Mouse (Mus musculus) B cell, adult 67 days (primary cell): ENCODE measurements around the gene Gm28230. TPM values are rescaled to one million over a fixed set of nuclear protein-coding genes. Genes with fewer than 3 reads are reported as not detected.

Experiments used
- total RNA-seq, 2 experiments: library from RNA; stranded (reverse); gene quantifications; 4 replicates each; pipeline ENCODE4 v1.2.4; 2023

The Gm28230 gene
- total RNA-seq, result not detected

DNA sequence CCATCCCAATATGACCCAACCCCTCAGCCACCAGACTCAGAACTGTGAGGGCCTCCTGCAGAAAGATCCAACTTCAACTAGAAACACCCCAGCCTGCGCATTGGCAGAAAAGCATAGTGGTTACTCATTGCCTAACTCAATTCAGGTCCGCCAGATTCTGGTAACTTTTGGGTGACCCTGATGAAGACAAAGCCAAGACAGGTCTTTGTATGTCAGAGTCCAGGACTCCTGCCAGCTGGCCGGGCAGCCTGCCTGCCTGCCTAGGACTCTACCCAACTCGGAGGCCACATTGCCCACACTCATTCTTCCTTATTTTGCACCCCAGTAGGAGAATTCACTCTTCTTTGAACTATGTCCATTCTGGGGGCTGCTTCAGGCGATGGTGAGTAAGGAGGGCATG, at the start of gene Gm28230:
Gene Gm28230 (plus strand): TSS at position 178 of the 400 bp plus-strand sequence.

DNA sequence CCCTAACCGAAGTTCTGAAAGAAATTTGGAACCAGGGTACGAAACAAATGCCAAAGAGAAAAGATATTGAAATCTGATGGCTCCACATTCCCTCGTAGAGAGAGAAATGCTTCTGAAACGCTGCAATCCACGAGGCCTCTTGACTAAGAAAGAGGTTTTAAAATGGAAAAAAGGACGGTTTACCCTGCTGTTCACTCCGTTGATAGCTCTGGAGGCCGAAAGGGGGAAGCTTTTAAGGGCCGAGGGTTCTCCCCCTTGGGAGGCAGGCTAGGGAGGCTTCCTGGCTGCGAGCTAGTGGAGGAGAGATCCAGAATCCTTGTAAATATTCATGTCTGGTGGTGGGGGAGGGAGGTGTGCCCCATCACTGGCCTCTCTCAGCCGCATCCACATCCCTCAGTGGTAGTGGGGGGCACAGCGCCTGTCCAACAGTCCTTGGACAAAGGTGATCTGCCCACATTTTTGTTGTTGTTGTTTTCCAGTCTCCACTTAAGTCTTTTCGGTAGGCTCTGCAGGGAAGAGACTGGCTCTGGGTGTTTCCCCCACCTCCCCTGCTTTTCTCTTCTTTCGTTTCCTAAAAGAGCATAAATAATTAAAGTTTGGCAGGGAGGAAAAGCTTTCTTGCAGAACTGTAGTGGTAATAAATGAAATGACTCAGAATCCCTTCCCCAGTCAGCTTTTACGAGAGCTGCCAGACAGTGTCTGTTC, 47.5 kb upstream of the Gm28230 start, which contains the start of gene Hoxd11:
Gene Hoxd11 (plus strand): TSS at position 667 of the 705 bp plus-strand sequence.

DNA sequence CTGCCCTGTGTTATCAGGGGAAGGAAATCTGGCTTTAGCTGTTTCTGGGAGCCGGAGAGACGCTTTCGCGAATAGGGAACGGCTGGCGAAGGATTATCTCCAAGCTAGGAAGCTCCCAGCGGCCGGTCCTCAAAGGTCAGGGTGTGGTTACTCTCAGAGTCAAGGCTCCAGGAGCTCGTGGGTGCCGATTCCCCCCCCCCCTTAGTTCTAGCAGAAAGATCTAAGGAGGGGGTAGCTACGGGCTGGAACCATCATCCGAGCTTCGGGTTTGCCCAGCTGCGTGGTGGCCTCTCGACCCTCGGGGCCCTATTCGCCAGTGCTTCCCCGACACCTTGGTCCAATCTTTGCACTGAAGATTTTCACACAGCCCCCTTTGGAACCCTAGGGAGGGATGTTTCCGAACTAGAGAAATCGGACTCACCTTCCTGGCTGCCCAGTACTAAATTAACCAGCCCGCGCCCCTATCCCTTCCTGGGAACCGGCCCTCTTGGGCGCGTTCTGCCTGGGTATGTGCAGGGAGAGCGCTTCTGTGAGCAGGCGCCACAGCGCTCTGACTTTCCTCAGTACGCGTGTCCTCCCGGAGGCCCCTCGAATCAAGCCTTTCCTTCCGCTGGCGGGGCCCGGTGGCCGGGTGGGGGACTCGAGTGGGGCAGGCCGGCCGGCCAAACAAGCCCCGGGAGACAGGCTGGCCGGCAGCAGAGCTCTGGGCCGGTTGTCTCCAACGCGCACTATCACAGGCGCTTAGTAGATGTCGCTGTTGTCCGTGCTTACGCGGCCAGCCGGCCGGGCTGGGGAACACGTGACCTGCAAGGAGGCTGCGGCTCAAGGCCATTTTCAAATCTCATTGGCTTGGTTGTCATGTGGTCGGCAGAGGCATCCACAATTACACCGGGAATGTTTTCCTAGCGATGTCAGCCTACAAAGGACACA, 35.2 kb upstream of the Gm28230 start, which contains the start of gene Hoxd10:
Gene Hoxd10 (plus strand): TSS at position 903 of the 930 bp plus-strand sequence.

DNA sequence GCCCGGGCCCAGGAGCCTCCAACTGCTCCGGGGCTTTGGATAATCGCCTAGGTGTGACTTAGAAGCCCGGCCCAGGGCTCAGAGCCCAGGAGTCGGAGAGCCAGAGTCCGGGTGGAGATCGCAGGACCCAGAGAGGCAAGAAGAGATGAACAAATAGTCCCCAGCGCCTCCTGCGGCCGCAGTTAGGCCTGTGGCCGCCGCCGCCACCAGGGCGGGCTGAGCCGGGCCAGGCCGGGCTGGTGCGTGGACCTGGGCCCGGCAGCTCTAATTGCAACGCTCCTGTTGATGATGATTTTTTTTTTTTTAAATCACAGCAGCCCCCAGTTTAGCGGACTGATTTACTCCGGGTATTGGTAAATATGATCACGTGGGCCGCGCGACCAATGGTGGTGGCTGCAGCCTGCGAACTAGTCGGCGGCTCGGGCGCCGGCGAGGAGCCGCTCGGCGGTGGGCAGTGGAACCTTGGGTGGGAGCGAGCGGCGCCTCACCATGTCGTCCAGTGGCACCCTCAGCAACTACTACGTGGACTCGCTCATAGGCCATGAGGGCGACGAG, 28.9 kb upstream of the Gm28230 start, which contains the start of gene Hoxd9:
Gene Hoxd9 (plus strand): TSS at position 161 of the 555 bp plus-strand sequence.

DNA sequence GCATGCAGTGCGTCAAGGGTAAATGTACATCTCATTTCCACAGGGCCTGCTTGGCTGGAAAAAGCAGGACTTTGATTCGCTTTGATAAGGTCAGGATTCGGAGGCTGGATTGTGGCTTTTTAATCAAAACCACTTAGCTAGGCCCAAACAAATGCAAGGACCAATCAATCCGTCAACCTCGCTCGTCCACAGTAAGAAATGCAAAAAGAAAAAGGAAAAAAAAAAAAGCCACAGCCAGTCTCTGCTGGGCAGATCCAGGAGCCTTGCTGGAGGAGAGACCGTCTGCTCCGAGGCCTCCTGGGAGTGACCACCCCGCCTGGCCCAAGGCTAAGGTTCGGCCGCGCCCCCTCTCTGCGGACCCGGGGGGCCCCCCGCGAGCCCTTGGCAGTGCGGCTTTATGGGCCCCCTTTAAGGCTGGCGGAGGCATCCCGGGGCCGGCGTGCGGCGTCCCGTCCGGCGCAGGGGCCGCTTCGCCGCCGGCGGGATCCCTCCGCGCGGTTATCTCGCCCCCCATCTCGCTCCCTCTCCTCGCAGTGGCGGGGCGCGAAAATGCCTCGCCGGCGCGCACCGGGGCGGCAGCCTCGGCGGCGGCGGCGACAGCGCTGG, 22.0 kb upstream of the Gm28230 start, which contains the start of gene Hoxd8:
Gene Hoxd8 (plus strand): TSS at position 223 of the 606 bp plus-strand sequence.

DNA sequence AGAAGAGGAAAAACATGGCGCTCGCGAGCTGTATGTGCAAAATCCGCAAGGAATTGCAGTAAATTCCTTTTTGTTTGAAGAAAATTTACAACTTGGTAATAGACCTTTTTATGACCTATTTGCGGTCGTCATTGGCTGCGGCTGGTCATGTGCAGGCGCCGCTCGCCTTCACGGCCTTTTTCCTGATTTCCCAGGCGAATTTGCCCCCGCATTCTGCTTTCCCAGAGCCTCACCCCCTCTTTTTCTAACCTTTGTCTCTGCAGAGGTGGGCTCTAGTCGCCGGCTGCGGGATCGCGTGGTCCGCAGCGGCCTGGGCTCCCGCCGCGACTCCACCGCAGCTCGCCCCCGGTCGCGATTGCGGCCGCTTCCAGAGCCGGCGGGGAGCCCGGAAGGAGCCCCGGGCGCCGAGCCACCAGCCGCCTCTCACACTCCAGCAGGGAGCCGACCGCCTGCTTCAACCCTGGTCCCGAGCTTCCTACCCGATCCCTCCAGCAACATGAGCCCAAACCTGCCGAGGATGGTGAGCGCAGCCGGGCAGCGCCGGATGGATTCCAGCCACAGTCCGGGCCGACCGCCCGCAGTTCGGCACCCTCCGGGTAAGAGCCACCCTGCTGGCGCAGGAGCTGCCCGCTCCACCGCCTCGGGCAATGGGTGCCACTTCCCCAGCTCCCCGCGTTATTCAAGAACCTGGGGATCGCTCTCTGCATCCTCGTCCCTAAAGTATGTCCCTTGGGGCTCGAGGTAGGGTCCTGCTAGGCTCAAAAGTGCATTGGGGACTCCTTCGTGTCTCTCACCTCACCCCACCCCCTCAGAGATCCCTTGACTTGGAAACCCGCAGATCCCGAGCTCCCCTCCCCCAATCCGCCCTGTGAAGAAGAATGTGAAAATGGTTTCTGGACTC, 14.6 kb upstream of the Gm28230 start, which contains the start of the genes Hoxd3 and Hoxd4:
Gene Hoxd3 (plus strand): TSS at position 207 of the 901 bp plus-strand sequence.
Gene Hoxd4 (plus strand): TSS at position 209 of the 901 bp plus-strand sequence.

DNA sequence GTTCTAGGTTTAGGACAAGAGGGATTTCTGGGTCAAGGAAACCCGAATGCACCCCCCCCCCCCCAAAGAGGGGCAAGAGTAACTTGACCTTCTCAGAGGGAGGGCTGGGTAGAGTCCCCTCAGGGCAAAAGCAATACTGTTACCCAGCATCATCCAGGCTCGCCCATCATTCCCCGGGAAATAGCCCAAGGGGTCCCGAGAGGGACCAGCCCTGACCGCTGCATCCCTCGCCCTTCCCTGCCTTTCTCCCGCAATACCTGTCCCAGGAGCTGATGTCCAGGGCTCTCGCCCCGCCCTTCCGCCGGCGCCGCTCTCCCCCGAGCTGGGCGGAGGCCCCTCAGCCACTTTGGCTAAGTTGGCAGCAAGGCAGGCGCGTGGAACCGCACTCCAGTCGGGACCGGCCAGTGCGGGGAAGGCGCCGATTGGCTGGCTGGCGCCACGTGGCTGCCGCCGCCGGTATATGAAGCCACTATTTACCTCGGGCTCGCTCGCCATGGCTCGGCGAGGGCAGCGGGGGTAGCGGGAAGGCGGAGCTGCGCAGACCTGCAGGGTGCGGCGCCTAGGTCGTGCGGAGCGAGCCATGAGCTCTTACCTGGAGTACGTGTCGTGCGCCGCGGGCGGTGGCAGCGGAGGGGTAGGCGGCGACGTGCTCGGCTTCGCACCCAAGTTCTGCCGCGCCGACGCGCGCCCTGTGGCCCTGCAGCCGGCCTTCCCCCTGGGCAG, 36.2 kb downstream of the Gm28230 start, which contains the start of gene Hoxd1:
Gene Hoxd1 (plus strand): TSS at position 459 of the 723 bp plus-strand sequence.

Other genes starting within 250 kb of the Gm28230 start
- gene Lnpk, start 147.3 kb upstream of the Gm28230 start, total RNA-seq, result 10 to 100 TPM; 25.3 to 30.0 TPM
- gene Evx2, start 67.2 kb upstream of the Gm28230 start, total RNA-seq, result not detected
- gene Hoxd13, start 58.4 kb upstream of the Gm28230 start, total RNA-seq, result not detected
- not detected for gene Hoxd12, start 51.7 kb upstream of the Gm28230 start, total RNA-seq
- not detected for gene Hoxd11, start 47.2 kb upstream of the Gm28230 start, total RNA-seq
- gene Hoxd10, start 34.8 kb upstream of the Gm28230 start, total RNA-seq, result not detected
- gene Hoxd9, start 29.0 kb upstream of the Gm28230 start, total RNA-seq, result not detected
- not detected for gene Hoxd8, start 22.1 kb upstream of the Gm28230 start, total RNA-seq
- not detected for gene Hoxd3, start 14.8 kb upstream of the Gm28230 start, total RNA-seq
- not detected for gene Hoxd4, start 14.8 kb upstream of the Gm28230 start, total RNA-seq
- gene Hoxd1, start 36.3 kb downstream of the Gm28230 start, total RNA-seq, result not detected
- gene Mtx2, start 99.1 kb downstream of the Gm28230 start, total RNA-seq, result 10 to 100 TPM; 17.7 to 20.2 TPM